Mouse (Mus musculus) intestine, embryonic 16.5 days (tissue): ENCODE data around the gene Dnajc30. TPM values are rescaled to one million over a fixed set of nuclear protein-coding genes. Genes with fewer than 3 reads are reported as not detected.

Experiments used
- ATAC-seq: fragments of 200-750 bp; cut with Nextera tagmentation; 2 replicates; pipeline ENCODE4 v1.8.0; 2017; ENCODE audit warnings: moderate TSS enrichment, moderate library complexity
- H3K27ac ChIP-seq: fragments of 300-500 bp; sonication (generic); 2 replicates; pipeline ENCODE4 v1.5.1; 2014; ENCODE audit warnings: mild to moderate bottlenecking, low read length
- H3K27me3 ChIP-seq: fragments of 300-500 bp; sonication (generic); replicated peaks from 2 replicates; pipeline ENCODE4 v1.6.1; 2014; ENCODE audit warnings: low read length, control low read depth, mixed read lengths; ENCODE audit not compliant: control insufficient read depth, insufficient read depth
- H3K36me3 ChIP-seq: fragments of 300-500 bp; sonication (generic); 2 replicates; pipeline ENCODE4 v1.6.1; 2014; ENCODE audit warnings: low read length, control low read depth; ENCODE audit not compliant: control insufficient read depth, insufficient read depth
- H3K4me1 ChIP-seq: fragments of 300-500 bp; sonication (generic); 2 replicates; pipeline ENCODE4 v1.6.1; 2014; ENCODE audit warnings: low read length, control low read depth, mixed read lengths; ENCODE audit not compliant: control insufficient read depth, insufficient read depth
- H3K4me2 ChIP-seq: fragments of 300-500 bp; sonication (generic); 2 replicates; pipeline ENCODE4 v1.6.1; 2014; ENCODE audit warnings: low read depth, low read length, control low read depth
- H3K4me3 ChIP-seq: fragments of 300-500 bp; sonication (generic); 2 replicates; pipeline ENCODE4 v1.5.1; 2014; ENCODE audit warnings: mild to moderate bottlenecking, low read length
- H3K9ac ChIP-seq: fragments of 300-500 bp; sonication (generic); 2 replicates; pipeline ENCODE4 v1.6.1; 2014; ENCODE audit warnings: low read depth, low read length
- H3K9me3 ChIP-seq: fragments of 300-500 bp; sonication (generic); 2 replicates; pipeline ENCODE4 v1.6.1; 2016; ENCODE audit warnings: low read length, control low read depth; ENCODE audit not compliant: control insufficient read depth
- WGBS: fragments of 180-500 bp; shearing (Covaris S2); extraction: QIAGEN DNeasy Blood & Tissue Kit; methylation state at CpG from one replicate; pipeline ENCODE4 v1.1.7; 2014; 5-methylcytosine and 5-hydroxymethylcytosine counted together
- polyA plus RNA-seq: library from polyadenylated mRNA; unstranded; fragments of >200 nt; fragmentation: Nextera tagmentation; extraction: Ambion mirVana; gene quantifications from 2 replicates; pipeline ENCODE4 v1.2.1, GENCODE M21; 2015

The Dnajc30 gene
- polyA plus RNA-seq, 1 experiment from 2014 or later = 39.2 TPM

- Histone ChIP-seq H3K9ac (no peak overlapping the region), H3K4me2 (no peak overlapping the region), H3K4me3 (no peak overlapping the region), H3K27ac (no peak overlapping the region), H3K36me3 (no peaks in the 10 kb centered on the region), H3K4me1 (peaks cover 3% of the 10 kb centered on the region; the same call in 1 of the 2 replicates), H3K27me3 (no peaks in the 10 kb centered on the region), H3K9me3 (no peaks in the 10 kb centered on the region)
- no peak for ATAC-seq
- WGBS = 71% methylated on average over 8 of the region's 8 CpGs
These were observed 51.2 kb downstream of the Dnajc30 start for GRCm38 (mm10) chr5:135115241-135115640.

Other genes starting within 250 kb of the Dnajc30 start
- not detected in 2 replicates for gene Tmem270, start 157.5 kb upstream of the Dnajc30 start, polyA plus RNA-seq
- 2.1 and 6.4 TPM in 2 replicates for gene Cldn13, start 148.7 kb upstream of the Dnajc30 start, polyA plus RNA-seq
- gene Mettl27, start 131.8 kb upstream of the Dnajc30 start, polyA plus RNA-seq = 27.2 TPM in 2 replicates
- 48.7 and 54.2 TPM in 2 replicates for gene Cldn4, start 117.3 kb upstream of the Dnajc30 start, polyA plus RNA-seq
- gene Cldn3, start 78.0 kb upstream of the Dnajc30 start, polyA plus RNA-seq = 187 and 217 TPM in 2 replicates
- 102 and 106 TPM in 2 replicates for gene Abhd11, start 55.0 kb upstream of the Dnajc30 start, polyA plus RNA-seq
- 11.9 and 13.4 TPM in 2 replicates for gene Stx1a, start 40.7 kb upstream of the Dnajc30 start, polyA plus RNA-seq
- gene Bud23, start 757 bp downstream of the Dnajc30 start, polyA plus RNA-seq = 84.6 and 109 TPM in 2 replicates
- 2.9 TPM in 2 replicates for gene Vps37d, start 14.1 kb downstream of the Dnajc30 start, polyA plus RNA-seq
- gene Mlxipl, start 25.7 kb downstream of the Dnajc30 start, polyA plus RNA-seq = 8.2 and 9.5 TPM in 2 replicates
- 26.1 and 27.4 TPM in 2 replicates for gene Tbl2, start 85.5 kb downstream of the Dnajc30 start, polyA plus RNA-seq
- gene Bcl7b, start 104.1 kb downstream of the Dnajc30 start, polyA plus RNA-seq = 53.7 and 54.7 TPM in 2 replicates
- 19.0 and 20.9 TPM in 2 replicates for gene Baz1b, start 123.1 kb downstream of the Dnajc30 start, polyA plus RNA-seq
- gene Fzd9, start 187.0 kb downstream of the Dnajc30 start, polyA plus RNA-seq = 0.33 and 0.50 TPM in 2 replicates